Mouse (Mus musculus): ENCODE data around the gene Golga2.

Golga2 gene

DNA sequence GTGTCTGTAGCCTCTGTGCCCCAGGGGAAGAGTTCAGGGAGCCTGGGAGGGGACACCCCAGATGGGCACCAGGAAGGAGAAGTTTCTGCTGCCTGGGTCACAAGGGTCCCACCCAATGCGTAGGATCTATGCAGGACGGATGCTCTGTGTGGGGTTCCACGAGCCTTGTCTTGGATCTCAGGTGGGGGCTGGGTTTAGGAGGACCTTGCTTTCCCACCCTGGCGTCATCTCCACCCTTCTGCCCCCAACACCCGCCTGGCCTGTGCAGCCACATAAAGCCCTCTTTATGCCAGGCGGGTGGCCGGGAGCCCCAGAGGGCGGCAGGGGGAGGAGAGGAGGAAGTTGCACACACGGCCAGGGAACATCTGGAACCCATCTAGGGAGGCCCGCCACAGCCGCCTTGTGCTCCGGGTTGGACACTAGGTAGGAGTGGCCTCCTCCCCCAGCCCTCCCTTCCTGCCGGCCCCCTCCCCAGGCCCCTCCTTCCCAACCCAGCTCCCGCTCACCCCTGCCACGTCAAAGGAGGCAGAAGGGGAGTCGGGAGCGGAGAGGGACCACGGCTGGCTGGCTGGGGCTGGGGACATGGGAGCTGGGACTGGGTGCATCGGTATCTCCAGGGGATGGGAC, 30.7 kb downstream of the Golga2 start:
- peak; percentile 73 for DNase-seq (ENCODE audit: low spot score)

GRCm38 (mm10) chr2:32318709-32319585, 31.8 kb downstream of the Golga2 start:
- no peak for DNase-seq (ENCODE audit: low spot score)

- DNase-seq (ENCODE audit: low spot score): no peak
These were observed 32.7 kb downstream of the Golga2 start for GRCm38 (mm10) chr2:32319586-32320580.

DNA sequence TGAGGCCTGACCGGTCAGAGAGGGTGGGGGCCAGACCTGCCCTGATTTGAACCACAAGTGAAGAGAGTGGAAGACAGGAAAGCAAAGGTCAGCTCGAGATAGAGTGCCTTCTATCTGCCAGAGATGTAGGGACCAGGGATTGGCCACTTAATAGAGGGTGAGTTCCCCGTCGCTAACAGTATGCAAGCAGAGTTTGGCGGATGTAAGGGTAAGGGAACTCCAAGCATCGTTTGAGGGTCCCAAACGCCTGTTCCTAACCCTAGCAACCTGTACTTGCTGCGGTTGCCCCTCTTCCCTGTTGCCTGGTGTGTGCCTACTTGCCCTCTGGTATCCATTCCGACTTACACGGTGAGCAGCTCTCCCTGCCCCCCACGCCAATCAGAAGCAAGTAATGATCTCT, 33.5 kb downstream of the Golga2 start:
- DNase-seq (ENCODE audit: low spot score): no peak

- DNase-seq (ENCODE audit: low spot score): no peak
These were observed 34.6 kb downstream of the Golga2 start for GRCm38 (mm10) chr2:32321591-32322298.

- no peak for DNase-seq (ENCODE audit: low spot score)
These were observed 35.9 kb downstream of the Golga2 start for GRCm38 (mm10) chr2:32322754-32323741.

- DNase-seq (ENCODE audit: low spot score): no peak
These were observed 37.1 kb downstream of the Golga2 start for GRCm38 (mm10) chr2:32324322-32324721.

DNA sequence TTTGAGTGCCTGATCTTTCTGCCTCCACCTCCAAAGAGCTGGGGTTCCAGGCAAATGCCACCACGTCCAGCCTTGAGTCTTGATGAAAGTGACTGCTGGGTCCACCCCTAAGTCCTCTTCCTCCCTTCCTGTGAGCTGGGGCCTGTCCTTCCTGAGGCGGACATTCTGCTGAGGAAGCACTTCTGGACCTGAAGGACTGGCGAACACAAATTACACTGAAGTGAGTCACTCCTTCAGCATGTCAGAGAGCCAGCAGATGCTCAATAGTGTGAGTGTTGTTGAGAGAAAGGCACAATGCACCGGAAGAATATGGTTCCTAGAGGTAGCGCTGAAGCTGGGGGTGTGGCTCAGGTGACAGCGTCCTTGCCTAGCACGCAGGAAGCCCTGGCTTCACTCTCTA, 38.2 kb downstream of the Golga2 start:
- no peak for DNase-seq (ENCODE audit: low spot score)

DNA sequence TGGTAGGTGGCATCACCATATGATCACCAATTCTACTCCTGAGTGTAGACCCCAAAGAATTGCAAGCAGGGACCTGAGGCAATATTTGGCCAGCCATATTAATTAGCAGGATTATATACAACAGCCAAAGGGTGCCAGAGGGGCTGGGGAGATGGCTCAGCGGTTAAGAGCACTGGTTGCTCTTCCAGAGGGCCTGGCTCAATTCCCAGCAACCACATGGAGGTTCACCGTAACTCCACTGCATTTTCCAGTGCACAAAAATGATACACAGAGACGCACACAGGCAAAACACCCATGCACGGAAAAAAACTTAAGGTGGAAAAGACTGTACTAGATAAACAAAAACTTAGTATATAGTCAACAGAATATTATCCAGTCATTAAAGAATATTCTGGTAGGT, 40.0 kb downstream of the Golga2 start:
- DNase-seq (ENCODE audit: low spot score): no peak

- no peak for DNase-seq (ENCODE audit: low spot score)
These were observed 41.8 kb downstream of the Golga2 start for GRCm38 (mm10) chr2:32328911-32329460.

- no peak for DNase-seq (ENCODE audit: low spot score)
These were observed 42.3 kb downstream of the Golga2 start for GRCm38 (mm10) chr2:32329531-32329930.

- DNase-seq (ENCODE audit: low spot score): no peak
These were observed 45.0 kb downstream of the Golga2 start for GRCm38 (mm10) chr2:32332159-32332558.

GRCm38 (mm10) chr2:32335888-32336287, 48.7 kb downstream of the Golga2 start:
- DNase-seq (ENCODE audit: low spot score): no peak

- DNase-seq (ENCODE audit: low spot score): no peak
These were observed 52.9 kb downstream of the Golga2 start for GRCm38 (mm10) chr2:32339912-32340642.

DNA sequence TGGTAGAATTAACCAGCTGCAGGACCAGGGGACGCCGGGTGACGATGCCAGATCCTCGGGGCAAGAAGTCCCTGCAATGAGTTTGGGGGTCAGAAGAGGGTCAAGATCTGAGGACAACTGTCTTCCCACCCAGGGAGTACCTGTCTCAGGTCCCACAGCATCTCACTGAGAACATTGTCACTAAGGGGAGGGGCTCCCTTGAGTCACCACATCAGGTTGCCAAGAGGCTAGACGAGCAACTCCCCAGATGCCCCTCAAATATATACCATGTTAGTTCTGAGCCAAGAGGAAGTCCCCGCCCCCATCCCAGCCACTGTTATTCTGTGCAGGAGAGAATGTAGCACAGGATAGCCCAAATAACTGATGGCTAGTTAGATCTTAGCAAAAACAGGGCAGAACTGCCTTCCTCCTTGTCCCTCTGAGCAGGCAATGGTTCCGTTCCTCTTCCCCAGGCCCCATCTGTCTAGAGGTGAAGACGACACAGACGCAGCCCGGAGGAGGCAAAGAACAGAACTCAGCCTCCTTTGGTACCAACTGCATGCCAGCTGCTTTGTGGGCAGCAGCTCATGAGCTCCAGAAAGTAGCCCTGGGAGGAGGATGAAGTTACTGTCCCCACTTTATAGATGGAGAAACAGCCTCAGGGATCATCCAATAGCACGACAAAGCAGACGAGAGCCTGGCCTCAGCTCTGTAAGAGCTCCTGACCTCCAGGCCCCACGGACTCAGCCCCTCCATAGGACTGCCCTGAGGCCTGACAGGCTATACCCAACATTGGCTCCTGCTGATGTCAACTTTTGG, 53.9 kb downstream of the Golga2 start:
- DNase-seq (ENCODE audit: low spot score): no peak

- DNase-seq (ENCODE audit: low spot score): no peak
These were observed 54.4 kb downstream of the Golga2 start for GRCm38 (mm10) chr2:32341634-32341939.

DNA sequence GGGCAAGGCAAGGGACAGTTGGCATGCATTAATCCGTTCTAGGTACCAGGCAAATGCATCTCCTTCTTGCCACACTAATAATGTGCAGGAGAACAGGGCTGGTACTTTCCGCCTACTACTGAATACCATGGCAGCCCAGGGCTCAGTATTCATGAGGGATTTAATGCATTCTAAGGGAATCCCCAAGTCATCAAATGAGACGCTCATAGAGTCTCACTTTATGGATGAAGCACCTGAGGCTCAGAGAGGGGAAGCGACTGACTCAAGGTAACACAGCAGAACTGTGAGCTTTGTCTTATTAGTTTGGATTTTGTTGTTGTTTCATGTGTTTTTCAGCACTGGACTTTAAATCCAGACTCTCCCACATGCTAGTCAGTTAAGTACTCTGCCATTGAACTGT, 54.9 kb downstream of the Golga2 start:
- no peak for DNase-seq (ENCODE audit: low spot score)

- DNase-seq (ENCODE audit: low spot score): no peak
These were observed 55.6 kb downstream of the Golga2 start for GRCm38 (mm10) chr2:32342539-32343350.

All from testis, postnatal 14 days (tissue).